Mouse (Mus musculus): ENCODE data around the gene Iqschfp. TPM values are rescaled to one million over a fixed set of nuclear protein-coding genes. Genes with fewer than 3 reads are reported as not detected.
A peak's percentile ranks its signal among the peaks of the same experiment; 100 is the strongest.

The Iqschfp gene
- total RNA-seq, 2 experiments from 2014 or later, result not detected

DNA sequence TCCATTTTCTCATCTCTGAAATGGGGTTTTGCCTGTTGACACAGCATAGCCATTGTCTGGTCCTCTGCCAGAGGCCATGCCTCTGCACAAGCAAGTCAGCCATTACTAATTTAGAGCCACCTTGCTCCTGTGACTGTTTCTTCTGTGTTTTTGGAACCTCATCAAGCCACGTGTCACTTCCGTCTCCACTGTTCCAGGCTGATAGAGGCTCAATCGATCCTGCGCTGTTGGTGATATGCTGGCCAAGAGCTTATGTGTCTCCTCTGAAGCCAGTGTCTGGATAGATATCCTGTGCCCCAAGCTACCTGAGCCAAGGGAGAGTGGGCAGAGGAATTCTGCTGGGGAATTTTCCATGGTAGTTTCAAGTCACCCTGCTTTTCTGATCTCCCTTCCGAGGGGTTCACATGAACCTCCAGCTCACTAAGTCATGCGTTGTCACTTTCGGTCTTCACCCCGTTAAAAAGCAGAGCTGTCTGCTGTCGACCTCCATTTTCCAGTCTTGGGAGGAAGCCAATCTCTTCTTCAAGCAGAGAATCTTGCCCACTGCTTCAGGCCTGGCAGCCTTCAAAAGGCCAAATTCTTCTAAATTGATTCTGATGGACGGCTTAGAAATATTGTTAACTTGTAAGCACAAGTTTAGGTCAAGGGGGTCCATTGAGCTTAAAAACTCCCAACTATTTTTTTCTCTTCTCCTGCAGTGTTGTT is 683.8 kb downstream of the Iqschfp start:
- Histone ChIP-seq H3K4me3 (no peak overlapping the region), H3K27ac (peak overlapping the region; percentile 25)
- intact Hi-C loops (cut with DNase I), result loop anchor here (5.0 kb wide), 1 partner anchor 37 kb away; no protein-coding TSS in a partner anchor
- no peak for DNase-seq
- TF ChIP-seq CTCF (IDR thresholded peaks at IDR 0.05), result no peak

DNA sequence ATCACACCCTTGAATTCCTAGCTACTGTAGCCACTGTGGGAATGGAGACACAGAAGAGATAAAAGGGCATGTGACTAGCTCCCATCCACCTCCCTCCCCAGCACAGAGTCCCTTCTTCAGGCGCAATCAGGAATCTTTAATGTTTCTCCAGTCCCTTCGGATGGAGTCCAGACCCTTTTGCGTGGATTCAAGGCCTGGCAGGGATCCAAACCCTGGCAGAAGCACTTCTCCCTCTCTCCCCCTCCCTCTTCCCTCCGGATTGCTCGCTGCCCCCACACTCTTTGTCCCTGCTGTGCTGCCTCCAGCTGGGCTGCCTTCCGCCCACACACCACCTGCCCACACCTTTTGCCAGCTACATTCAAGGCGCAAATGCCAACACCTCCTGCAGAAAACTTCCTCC is 684.4 kb downstream of the Iqschfp start:
- no peak for DNase-seq
- H3K4me3 ChIP-seq, result 0 out of 2 replicates have a peak overlapping the region, but pooled peaks have one; percentile 3
- intact Hi-C loops (cut with DNase I), result loop anchor here (5.0 kb wide), 1 partner anchor 36 kb away; no protein-coding TSS in a partner anchor
- H3K27ac ChIP-seq, result peak overlapping the region; percentile 25; the same call in 1 of the 2 replicates
- TF ChIP-seq CTCF (IDR thresholded peaks at IDR 0.05), result no peak

DNA sequence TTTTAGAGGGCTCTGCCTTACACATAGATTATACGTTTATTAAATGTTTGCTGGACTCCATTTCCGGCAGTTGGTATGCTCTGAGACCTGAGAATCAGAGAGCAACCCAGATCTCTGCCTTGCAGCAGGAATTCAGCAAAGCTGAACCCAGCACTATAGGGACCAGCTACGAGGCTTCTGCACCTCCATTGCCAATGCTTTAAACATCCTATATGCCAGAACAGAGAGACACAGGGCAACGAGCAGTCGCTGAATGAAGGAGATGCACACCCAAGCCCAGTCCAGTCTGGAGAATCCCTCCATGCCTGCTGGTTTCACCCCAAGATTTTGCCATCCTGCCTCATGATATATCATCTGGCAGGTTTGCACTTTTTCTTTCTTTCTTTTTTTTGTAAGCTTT is 684.9 kb downstream of the Iqschfp start:
- intact Hi-C loops (cut with DNase I), result loop anchor here (5.0 kb wide), 1 partner anchor 35 kb away; no protein-coding TSS in a partner anchor
- Histone ChIP-seq H3K4me3 (no peak overlapping the region), H3K27ac (peak overlapping the region; percentile 6; the same call in 1 of the 2 replicates)
- no peak for DNase-seq
- no peak for TF ChIP-seq CTCF (IDR thresholded peaks at IDR 0.05)

DNA sequence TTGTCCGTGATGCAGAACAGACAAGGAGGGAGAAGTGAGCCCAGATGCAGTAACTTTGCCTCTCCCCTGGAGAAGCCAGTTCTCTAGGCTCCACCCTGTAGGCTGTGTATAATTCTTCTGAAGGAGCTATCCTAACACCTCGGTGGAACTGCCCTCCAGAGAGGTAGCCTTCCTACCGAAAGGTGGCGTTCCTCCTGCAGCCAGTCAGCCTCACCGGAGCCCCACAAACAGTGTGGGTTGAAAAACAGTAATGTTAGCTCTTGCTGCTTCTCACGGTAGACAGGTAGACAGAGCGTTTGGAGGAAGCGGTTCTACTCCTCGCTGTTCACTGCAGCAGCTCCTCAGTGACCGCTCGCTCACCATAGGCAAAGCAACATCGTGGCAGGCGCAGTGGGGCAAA is 689.6 kb downstream of the Iqschfp start:
- Histone ChIP-seq H3K27ac (peak overlapping the region; percentile 93; the same call in 1 of the 2 replicates), H3K4me3 (no peak overlapping the region)
- DNase-seq, result no peak
- no peak for TF ChIP-seq CTCF (IDR thresholded peaks at IDR 0.05)
- intact Hi-C loops (cut with DNase I), result loop anchor here (5.0 kb wide), 1 partner anchor 111 kb away; the partner anchor contains the start of gene Il12a

DNA sequence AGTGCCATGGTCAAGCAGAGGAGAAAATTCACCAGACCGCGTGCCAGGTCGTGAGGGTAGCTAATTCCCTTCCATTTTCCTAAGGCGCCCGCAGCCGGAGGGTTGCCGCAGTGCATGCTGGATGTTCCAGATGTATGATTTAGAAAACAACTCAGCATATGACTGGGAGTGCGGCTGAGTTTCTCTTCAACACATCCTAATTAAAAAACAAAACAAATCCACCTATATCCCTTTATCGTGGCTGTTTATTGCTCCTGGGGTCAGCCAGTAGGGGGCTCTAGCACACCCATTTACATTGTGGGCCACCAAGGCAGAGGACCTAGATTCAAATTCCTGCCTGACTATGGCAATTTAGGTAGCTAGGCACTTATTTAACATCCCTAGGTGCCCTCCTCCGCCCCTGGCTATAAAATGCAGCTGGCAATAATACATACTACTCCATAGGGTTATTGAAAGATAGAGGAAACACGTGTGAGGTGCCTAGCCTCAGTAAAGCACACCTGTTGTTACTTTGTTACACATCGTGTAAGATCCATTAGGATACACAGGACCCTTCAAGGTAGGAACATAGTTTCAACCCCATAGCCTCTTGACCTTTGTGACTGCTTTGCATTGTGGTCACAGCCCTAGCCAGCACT is 690.2 kb downstream of the Iqschfp start:
- peak overlapping the region; percentile 93 for H3K27ac ChIP-seq

DNA sequence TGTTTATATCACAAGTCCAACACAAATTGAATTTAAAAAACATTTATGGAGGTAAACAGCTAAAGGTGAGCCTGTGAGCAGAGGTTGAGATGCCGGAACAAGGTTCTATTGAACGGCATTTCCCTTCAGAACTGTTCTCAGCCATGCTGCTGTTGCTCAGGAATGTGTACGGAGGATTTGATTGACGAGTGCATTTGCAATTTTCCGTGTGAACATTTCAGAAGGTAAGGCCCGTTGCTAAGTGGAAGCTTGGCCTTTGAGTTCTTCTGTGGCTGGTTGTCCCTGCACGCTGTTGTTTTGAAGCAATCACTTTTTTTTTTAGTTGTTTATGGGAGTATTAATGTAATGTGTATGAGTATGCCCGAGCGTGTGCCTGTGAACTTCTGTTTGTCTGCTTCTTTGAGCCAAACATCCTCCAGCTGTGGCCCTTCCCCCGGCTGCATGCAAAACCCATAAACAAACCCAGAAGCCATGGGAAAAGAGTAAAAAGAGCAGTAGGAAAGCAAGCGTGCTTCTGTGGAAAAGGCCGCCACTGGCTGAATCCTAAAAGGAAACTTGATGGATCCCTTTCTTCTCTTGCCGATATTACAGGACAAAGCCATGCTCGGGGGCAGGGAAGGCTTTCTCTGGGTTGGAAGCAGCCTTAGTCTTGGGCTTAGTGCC is 691.1 kb downstream of the Iqschfp start:
- no peak for TF ChIP-seq CTCF (IDR thresholded peaks at IDR 0.05)
- intact Hi-C loops (cut with DNase I), result loop anchor here (5.0 kb wide), 1 partner anchor 109 kb away; the partner anchor contains the start of gene Il12a
- Histone ChIP-seq H3K4me3 (peak overlapping the region; percentile 71), H3K27ac (peak overlapping the region; percentile 93)
- DNase-seq, result peak; percentile 34

More for the DNA sequence above, 690.2 kb downstream of the Iqschfp start:
- peak; percentile 63 for TF ChIP-seq CTCF (IDR thresholded peaks at IDR 0.05)
- no peak overlapping the region for H3K4me3 ChIP-seq
- intact Hi-C loops (cut with DNase I), result loop anchor here (5.0 kb wide), 1 partner anchor 110 kb away; the partner anchor contains the start of gene Il12a
- DNase-seq, result no peak

DNA sequence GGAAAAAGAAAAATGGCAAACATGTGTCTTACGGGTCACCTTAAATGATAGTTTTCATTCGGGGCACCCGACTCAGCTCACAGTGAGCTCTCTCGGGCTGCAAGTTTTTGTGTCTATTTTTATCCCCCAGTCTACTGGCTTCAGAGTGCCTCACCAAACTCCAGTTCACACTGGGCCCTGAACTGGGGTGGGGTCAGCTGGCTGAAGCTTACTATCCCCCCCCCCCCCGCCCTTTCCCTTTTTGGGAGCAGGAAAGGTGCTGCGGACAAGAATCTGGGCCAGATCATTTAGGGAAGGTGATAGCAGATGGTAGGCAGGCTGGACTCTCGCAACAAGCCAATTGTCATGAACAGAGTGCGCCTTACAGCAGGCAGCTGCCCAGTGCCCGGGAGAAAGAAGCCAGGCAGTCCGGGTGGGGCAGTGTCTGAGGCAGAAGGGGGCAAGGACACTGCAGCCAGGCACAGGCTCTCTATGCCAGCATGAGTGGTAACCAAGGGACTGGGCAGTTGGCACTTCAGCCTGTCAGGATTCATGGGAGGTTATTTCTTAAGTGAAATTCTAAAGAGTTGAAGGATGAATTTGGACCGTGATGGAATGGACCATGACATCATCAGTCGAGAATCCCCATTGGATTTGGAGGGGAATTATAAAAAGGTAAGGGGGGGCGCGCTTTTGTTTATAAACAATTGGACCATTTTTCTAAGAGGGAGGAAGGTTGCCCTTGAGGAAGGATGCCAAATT is 691.9 kb downstream of the Iqschfp start:
- H3K27ac ChIP-seq, result peak overlapping the region; percentile 93
- TF ChIP-seq CTCF (IDR thresholded peaks at IDR 0.05), result no peak
- peak overlapping the region; percentile 71 for H3K4me3 ChIP-seq
- intact Hi-C loops (cut with DNase I), result loop anchor here (5.0 kb wide), 1 partner anchor 108 kb away; the partner anchor contains the start of gene Il12a
- DNase-seq, result peak; percentile 84

DNA sequence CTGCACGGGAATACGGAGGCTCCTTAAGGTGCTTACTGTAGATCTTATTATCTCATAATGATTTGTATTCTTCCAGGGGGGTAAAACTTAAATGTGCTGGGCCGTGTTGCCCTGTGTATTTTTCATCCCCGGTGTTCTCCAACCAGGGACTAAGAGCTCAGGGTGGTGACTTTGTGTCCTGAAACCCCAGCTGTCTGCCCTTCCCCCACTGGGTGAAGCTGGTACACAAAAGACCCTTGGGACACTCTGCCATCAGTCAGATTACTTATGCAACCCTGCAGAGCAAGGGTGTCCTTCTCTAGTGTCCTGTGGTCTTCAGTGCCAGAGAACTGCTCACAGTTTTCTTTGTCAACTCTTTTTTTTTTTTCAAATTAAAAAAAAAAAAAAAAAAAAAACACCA is 693.2 kb downstream of the Iqschfp start:
- TF ChIP-seq CTCF (IDR thresholded peaks at IDR 0.05), result no peak
- peak overlapping the region; percentile 93 for H3K27ac ChIP-seq
- DNase-seq, result peak; percentile 64
- H3K4me3 ChIP-seq, result peak overlapping the region; percentile 71
- intact Hi-C loops (cut with DNase I), result no loop called here

DNA sequence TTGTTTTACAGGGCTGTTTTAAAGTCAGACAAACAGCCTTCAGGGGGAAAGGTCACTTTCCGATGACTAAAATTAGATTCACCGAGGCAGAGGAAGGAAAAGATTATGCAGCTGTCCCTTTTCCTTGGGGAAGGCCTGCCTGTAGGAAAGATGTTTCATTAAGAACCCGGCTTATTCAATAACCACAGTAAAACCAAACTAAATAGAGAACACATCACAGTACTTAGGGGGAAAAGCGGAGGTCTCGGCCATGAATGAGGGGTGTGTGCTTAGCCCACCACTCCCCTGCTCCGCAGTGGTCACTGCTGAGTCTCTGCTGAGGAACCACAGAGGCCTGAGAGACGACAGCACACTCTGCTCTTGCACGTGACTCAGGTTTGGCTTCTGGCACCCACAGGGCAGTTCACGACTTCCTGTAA is 694.6 kb downstream of the Iqschfp start:
- H3K27ac ChIP-seq, result peak overlapping the region; percentile 93
- peak overlapping the region; percentile 71 for H3K4me3 ChIP-seq
- DNase-seq, result peak; percentile 48
- TF ChIP-seq CTCF (IDR thresholded peaks at IDR 0.05), result no peak
- intact Hi-C loops (cut with DNase I), result no loop called here

DNA sequence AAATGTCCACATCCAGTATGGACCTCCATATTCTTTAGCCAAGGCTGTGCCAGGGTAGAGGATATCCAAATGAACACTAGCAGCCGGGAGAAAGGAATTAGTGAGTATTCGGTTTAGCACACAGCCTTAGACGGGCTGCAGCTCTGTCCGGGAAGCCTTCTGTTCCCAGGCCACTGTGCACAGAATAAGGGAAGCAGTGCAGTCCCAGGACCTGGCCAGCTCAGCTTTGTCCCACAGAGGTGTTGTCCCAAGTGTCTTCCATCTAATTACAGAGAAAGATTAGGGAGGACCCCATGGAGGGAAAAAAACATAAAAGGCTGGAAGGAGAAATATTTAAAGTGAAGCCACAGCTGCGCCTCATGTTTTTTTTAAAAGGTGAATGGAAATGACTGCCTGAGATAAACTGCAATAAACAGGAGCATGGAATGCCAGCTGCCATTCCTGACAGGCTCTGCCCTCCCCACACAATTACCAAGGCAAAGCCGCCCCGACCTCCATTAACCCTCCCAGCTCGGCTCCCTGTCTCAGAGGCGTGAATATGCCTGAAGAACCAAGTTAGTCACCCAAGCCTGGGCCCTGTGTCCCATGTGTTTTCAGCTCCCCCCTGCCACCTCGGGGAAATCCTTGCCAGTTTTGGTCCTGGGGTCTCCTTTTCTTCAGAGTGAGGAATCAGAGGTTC is 695.7 kb downstream of the Iqschfp start:
- Histone ChIP-seq H3K27ac (peak overlapping the region; percentile 93), H3K4me3 (peak overlapping the region; percentile 40)
- TF ChIP-seq CTCF (IDR thresholded peaks at IDR 0.05), result no peak
- DNase-seq, result no peak
- intact Hi-C loops (cut with DNase I), result loop anchor here (2.0 kb wide), 1 partner anchor 17 kb away; no protein-coding TSS in a partner anchor

DNA sequence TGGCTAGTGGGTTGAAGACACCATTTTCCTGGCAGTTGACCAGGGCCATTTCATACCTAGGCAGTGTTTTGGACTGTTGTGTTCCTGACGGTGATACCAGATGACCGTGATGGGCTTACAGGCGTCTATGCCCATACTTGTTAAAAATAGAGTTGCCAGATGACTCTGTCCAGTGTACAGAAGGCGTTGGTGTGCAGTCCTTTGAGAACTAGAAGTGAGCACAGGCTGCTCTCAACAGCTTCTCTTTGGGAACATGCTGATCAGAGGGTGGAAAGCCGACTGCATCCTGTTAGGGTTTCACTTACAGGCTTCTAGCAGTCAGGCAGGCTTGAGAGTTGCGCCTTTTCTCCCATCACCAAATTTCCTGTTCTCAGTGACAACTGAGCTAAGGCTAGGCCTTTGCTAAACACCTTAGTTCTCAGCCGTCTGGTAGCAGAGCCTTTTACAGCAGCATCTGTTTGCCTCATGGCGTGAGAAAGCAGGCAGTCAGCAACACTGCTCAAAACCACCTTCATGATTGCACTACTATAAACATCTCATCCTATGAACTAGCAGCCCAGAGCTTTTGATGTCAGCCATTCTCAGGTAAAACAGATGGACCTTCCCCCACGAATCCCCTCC is 697.3 kb downstream of the Iqschfp start:
- intact Hi-C loops (cut with DNase I), result loop anchor here (2.0 kb wide), 1 partner anchor 15 kb away; no protein-coding TSS in a partner anchor
- peak; percentile 47 for DNase-seq
- H3K4me3 ChIP-seq, result peak overlapping the region; percentile 9; the same call in 1 of the 2 replicates

More for the DNA sequence above, 697.3 kb downstream of the Iqschfp start:
- H3K27ac ChIP-seq, result peak overlapping the region; percentile 93
- TF ChIP-seq CTCF (IDR thresholded peaks at IDR 0.05), result no peak

Measured in gastrocnemius, adult 2 months (tissue).